Mouse (Mus musculus) heart, embryonic 11.5 days (tissue): ENCODE data around the gene Defb47. TPM values are rescaled to one million over a fixed set of nuclear protein-coding genes. Genes with fewer than 3 reads are reported as not detected.

Source experiments
- ATAC-seq: fragments of 200-750 bp; cut with Nextera tagmentation; replicated peaks from 2 replicates; pipeline ENCODE4 v1.8.0; 2017; ENCODE audit warnings: moderate library complexity; ENCODE audit not compliant: insufficient number of reproducible peaks, low FRiP score, low TSS enrichment
- H3K27ac ChIP-seq: fragments of 300-500 bp; sonication (generic); 2 replicates; pipeline ENCODE4 v1.5.1; 2014; ENCODE audit warnings: mild to moderate bottlenecking, low read depth, low read length
- H3K27me3 ChIP-seq: fragments of 300-500 bp; sonication (generic); 2 replicates; pipeline ENCODE4 v1.6.1; 2014; ENCODE audit warnings: mild to moderate bottlenecking, low read length, mixed read lengths; ENCODE audit not compliant: control insufficient read depth, insufficient read depth
- H3K36me3 ChIP-seq: fragments of 300-500 bp; sonication (generic); 2 replicates; pipeline ENCODE4 v1.6.1; 2014; ENCODE audit warnings: mild to moderate bottlenecking, low read length, moderate library complexity, mixed read lengths; ENCODE audit not compliant: control insufficient read depth, insufficient read depth
- H3K4me1 ChIP-seq: fragments of 300-500 bp; sonication (generic); 2 replicates; pipeline ENCODE4 v1.6.1; 2014; ENCODE audit warnings: low read length; ENCODE audit not compliant: control insufficient read depth, insufficient read depth
- H3K4me2 ChIP-seq: fragments of 300-500 bp; sonication (generic); 2 replicates; pipeline ENCODE4 v1.6.1; 2014; ENCODE audit warnings: mild to moderate bottlenecking, moderate library complexity
- H3K4me3 ChIP-seq: fragments of 300-500 bp; sonication (generic); 2 replicates; pipeline ENCODE4 v1.5.1; 2014; ENCODE audit warnings: low read depth, low read length
- H3K9ac ChIP-seq: fragments of 300-500 bp; sonication (generic); 2 replicates; pipeline ENCODE4 v1.6.1; 2014; ENCODE audit warnings: mild to moderate bottlenecking, low read depth, low read length, moderate library complexity
- H3K9me3 ChIP-seq: fragments of 300-500 bp; sonication (generic); replicated peaks from 2 replicates; pipeline ENCODE4 v1.6.1; 2016; ENCODE audit warnings: low read length; ENCODE audit not compliant: control insufficient read depth
- WGBS: fragments of 180-500 bp; shearing (Covaris S2); extraction: QIAGEN DNeasy Blood & Tissue Kit; methylation state at CpG from one replicate; pipeline ENCODE4 v1.1.7; 2014; ENCODE audit not compliant: insufficient replicate concordance; 5-methylcytosine and 5-hydroxymethylcytosine counted together
- polyA plus RNA-seq: library from polyadenylated mRNA; unstranded; fragments of >200 nt; fragmentation: Nextera tagmentation; extraction: Ambion mirVana; gene quantifications from 2 replicates; pipeline ENCODE4 v1.2.1, GENCODE M21; 2014

Defb47 gene
- polyA plus RNA-seq, 1 experiment from 2014 or later, result not detected

DNA sequence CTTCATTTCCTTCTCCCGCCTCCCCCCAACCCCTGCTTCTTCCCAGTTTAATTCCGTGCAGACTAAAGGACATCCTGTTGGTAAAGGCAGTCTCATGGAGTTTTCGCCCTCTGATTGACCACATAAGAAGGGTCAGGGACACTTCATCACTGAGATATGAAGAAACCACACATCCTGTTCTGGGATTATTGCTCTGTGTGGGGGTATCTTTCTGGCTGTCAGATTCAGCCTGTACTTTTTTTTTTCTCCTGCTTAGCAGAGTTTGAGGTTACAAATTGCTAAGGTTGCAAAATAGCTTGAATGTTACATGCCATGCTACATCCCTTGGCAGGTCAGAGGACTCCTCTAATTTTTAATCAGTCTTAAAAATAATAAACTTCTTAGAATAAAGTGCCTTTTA lies 6.6 kb upstream of the Defb47 start:
- H3K9me3 ChIP-seq, result no peaks in the 10 kb centered on the region
- no peak for ATAC-seq
- H3K4me1 ChIP-seq, result no peaks in the 10 kb centered on the region
- no peak overlapping the region for H3K9ac ChIP-seq
- no peak overlapping the region for H3K4me2 ChIP-seq
- no peak overlapping the region for H3K27ac ChIP-seq
- no peaks in the 10 kb centered on the region for H3K36me3 ChIP-seq
- no peak overlapping the region for H3K4me3 ChIP-seq
- 58% methylated on average over 3 of the region's 3 CpGs for WGBS
- H3K27me3 ChIP-seq, result no peaks in the 10 kb centered on the region

DNA sequence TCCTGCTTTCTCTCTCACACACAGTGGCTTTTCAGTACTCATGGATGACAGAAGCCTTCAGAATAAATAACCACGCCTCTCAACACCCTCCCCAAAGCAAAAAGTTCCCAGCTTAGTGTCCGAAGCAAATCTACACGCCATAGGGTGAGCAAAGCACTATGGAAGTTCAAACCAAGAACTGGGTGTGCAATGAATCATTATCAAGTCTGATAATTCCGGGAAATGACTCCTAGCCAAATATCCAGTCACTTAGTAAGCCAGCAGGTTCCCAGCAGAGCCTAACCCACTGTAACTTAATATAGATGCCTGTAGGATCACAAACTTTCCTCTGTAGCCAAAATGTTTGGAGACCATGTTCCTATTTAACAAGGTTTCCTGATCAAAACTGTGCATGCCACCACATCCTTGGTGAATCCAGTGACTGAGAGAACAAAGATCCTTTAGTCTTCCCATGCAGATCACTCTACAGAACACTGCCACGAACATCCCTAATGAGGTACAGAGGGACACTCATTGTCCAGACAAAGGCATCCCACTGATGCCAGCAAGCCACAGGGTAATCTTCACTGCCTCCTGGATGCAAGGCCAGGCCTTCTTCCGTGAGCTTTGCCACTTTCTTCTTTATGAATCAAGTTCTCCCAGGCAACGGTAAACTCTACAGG lies 5.9 kb upstream of the Defb47 start:
- ATAC-seq, result no peak
- Histone ChIP-seq H3K4me2 (no peak overlapping the region), H3K9me3 (no peaks in the 10 kb centered on the region), H3K4me1 (no peaks in the 10 kb centered on the region), H3K4me3 (no peak overlapping the region), H3K27ac (no peak overlapping the region), H3K27me3 (no peaks in the 10 kb centered on the region), H3K9ac (no peak overlapping the region), H3K36me3 (no peaks in the 10 kb centered on the region)
- WGBS, result 70% methylated on average over 7 of the region's 7 CpGs

DNA sequence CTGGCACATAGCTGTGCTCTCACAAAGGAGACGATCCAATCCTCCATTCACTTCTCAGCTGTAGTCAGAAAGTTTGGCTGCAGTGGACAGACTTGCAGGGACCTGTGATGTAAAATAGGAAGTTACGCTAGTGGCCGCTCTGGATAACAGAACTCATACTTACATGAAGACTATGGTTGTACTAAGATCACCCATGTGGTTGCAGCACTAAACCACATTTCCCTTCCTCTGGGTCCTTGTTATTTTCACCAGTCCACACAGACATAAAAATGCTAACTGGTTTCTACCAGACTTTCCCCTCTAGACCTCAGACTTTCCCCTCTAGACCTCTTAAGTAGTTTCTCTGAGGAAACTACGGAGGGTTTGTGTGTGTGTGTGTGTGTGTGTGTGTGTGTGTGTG lies 1.1 kb downstream of the Defb47 start:
- H3K9ac ChIP-seq, result no peak overlapping the region
- H3K36me3 ChIP-seq, result no peaks in the 10 kb centered on the region
- H3K4me3 ChIP-seq, result no peak overlapping the region
- H3K27me3 ChIP-seq, result no peaks in the 10 kb centered on the region
- no peaks in the 10 kb centered on the region for H3K9me3 ChIP-seq
- no peak overlapping the region for H3K4me2 ChIP-seq
- WGBS, result 78% methylated on average over 4 of the region's 4 CpGs
- no peak for ATAC-seq
- H3K27ac ChIP-seq, result no peak overlapping the region
- H3K4me1 ChIP-seq, result no peaks in the 10 kb centered on the region

DNA sequence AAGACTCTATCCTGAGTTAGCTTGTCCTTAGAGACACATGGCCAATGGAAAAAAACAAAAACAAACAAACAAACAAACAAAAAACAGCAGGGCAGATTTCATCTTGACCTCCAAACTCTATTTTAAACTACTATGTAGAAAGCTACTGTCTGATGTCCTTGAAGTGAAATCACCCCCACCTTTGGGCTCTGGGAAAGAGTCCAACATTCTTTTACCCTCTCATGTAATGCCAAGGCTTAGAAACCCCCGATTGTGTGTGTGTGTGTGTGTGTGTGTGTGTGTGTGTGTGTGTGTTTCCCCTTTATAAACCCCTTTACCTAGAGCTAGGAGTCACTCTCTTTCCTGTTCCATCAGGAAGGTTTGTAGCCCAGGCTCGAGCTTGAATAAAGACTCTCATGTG lies 4.7 kb downstream of the Defb47 start:
- WGBS, result 60% methylated on average over 2 of the region's 2 CpGs
- no peak overlapping the region for H3K4me2 ChIP-seq
- no peaks in the 10 kb centered on the region for H3K9me3 ChIP-seq
- ATAC-seq, result no peak
- no peaks in the 10 kb centered on the region for H3K27me3 ChIP-seq
- no peak overlapping the region for H3K4me3 ChIP-seq
- no peak overlapping the region for H3K9ac ChIP-seq
- H3K4me1 ChIP-seq, result no peaks in the 10 kb centered on the region
- no peak overlapping the region for H3K27ac ChIP-seq
- no peaks in the 10 kb centered on the region for H3K36me3 ChIP-seq

DNA sequence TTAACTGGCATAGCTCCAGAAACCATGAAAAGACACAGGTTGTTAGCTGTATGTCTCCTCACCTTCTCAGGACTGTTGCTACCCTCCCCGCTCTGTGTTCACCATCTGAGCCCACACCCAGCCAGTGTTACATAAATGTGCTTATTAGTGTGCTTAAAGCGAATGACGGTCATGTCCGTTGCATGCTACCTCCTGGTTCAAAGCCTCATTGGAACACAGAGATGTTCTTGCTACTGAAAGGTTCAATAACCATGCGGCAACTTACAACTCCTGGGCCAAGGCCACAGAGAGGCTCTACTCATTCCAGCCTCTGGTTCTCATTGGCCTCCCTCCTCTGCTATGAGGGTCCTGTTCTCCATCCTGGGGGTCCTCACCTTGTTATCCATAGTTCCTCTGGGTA lies 13.6 kb downstream of the Defb47 start, which contains the start of gene Defb43:
Gene Defb43, plus strand, starts transcription at position 301 of the 400 bp plus-strand sequence.
- ATAC-seq, result no peak
- 93% methylated on average over 5 of the region's 5 CpGs for WGBS

DNA sequence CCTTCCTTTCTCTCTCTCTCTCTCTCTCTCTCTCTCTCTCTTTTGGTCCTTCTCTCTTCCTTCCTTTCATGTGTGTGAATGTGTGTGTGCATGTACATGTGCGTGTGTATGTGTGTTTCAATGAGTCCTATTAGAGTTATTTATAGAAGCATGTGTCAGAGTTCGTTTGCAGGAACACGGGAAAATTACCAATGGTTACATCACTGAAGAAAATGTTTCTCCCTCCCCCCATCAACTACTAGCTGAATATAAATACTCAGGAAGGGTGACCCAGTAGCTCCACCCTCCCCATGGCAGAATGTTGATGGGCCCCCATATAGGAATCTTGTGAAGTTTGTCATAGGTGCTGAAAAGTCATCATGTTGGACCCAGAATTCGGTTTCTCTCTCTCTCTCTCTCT lies 15.2 kb downstream of the Defb47 start:
- H3K27me3 ChIP-seq, result 0 out of 2 replicates have a peak, but pooled peaks cover 5% of the 10 kb centered on the region
- no peaks in the 10 kb centered on the region for H3K9me3 ChIP-seq
- H3K4me3 ChIP-seq, result no peak overlapping the region
- no peaks in the 10 kb centered on the region for H3K36me3 ChIP-seq
- 75% methylated on average over 4 of the region's 4 CpGs for WGBS
- H3K4me1 ChIP-seq, result no peaks in the 10 kb centered on the region
- H3K4me2 ChIP-seq, result no peak overlapping the region
- H3K27ac ChIP-seq, result no peak overlapping the region
- ATAC-seq, result no peak
- H3K9ac ChIP-seq, result no peak overlapping the region

More for the DNA sequence above, 13.6 kb downstream of the Defb47 start, which contains the start of gene Defb43:
- Histone ChIP-seq H3K27me3 (0 out of 2 replicates have a peak, but pooled peaks cover 5% of the 10 kb centered on the region), H3K9ac (no peak within 1 kb of the TSS), H3K4me3 (no peak within 1 kb of the TSS), H3K4me2 (no peak within 1 kb of the TSS), H3K27ac (no peak within 1 kb of the TSS), H3K36me3 (no peaks in the 10 kb centered on the region), H3K9me3 (no peaks in the 10 kb centered on the region), H3K4me1 (no peaks in the 10 kb centered on the region)

DNA sequence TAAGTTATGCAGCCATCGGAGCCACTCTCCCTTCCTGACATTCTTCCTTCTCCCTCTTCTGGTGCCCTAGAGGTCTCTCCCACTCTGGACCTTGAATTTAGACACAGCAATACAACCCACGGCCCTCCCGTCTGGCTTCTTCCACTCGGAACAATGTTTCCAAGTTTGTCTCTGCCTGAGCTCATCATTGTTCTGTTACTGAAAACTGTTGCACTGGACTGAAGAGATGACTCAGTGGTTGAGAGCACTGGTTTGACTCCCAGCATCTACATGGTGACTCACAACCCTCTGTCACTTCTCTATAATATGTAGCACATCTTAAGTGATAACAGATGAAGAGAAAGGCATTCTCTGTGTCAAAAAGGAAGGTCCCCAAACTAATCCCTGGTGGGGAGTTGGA lies 16.8 kb downstream of the Defb47 start:
- H3K27me3 ChIP-seq, result 0 out of 2 replicates have a peak, but pooled peaks cover 5% of the 10 kb centered on the region
- WGBS, result 65% methylated on average over 4 of the region's 4 CpGs
- no peaks in the 10 kb centered on the region for H3K36me3 ChIP-seq

DNA sequence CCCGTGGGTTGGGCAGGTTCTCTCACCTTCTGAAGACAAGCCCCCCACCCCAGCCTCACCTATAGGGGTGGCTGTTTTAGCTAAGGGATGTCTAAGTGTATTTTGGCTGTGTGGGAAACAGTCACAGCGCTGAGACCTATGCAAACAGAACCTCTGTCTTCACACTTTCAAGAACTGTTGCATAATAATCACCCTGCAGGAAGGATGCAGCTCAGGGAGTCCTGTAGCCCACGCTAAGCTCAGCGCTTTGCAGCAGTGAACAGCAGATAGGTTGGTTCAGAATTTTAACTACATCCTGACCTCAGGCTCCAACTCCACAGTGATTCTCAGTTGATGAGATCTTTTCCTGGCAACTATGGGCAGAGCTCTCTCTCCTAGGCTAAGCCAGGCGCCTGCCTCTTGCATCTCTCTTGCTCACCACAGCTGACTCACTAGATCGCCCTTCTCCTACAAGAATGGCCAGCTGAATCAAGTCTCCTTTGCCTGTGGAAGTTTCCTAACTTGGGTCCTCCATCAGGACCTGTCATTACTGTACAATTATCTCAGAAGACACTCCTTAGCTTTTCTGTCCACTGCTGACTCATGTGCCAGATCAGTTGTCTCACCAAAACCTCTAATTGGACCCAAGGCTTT lies 22.8 kb downstream of the Defb47 start:
- no peak for ATAC-seq
- Histone ChIP-seq H3K4me1 (peaks cover 15% of the 10 kb centered on the region), H3K9ac (no peak overlapping the region), H3K4me2 (no peak overlapping the region), H3K36me3 (no peaks in the 10 kb centered on the region), H3K4me3 (no peak overlapping the region), H3K9me3 (no peaks in the 10 kb centered on the region), H3K27me3 (peaks cover 12% of the 10 kb centered on the region), H3K27ac (no peak overlapping the region)
- WGBS, result 39% methylated on average over 6 of the region's 6 CpGs

More for the DNA sequence above, 16.8 kb downstream of the Defb47 start:
- H3K9ac ChIP-seq, result no peak overlapping the region
- no peak overlapping the region for H3K4me2 ChIP-seq
- H3K4me1 ChIP-seq, result peaks cover 3% of the 10 kb centered on the region; the same call in 1 of the 2 replicates
- no peak overlapping the region for H3K4me3 ChIP-seq
- H3K27ac ChIP-seq, result no peak overlapping the region
- no peak for ATAC-seq
- H3K9me3 ChIP-seq, result no peaks in the 10 kb centered on the region
